Mouse (Mus musculus) ES-Bruce4 (cell line): ENCODE results near the gene Fam19a4.

Source experiments
- CTCF ChIP-seq: IDR thresholded peaks from one replicate; pipeline ENCODE4 v1.8.1; 2011; ENCODE audit warnings: low read depth, low read length
- EP300 ChIP-seq: IDR thresholded peaks from 2 replicates; pipeline ENCODE4 v1.6.1; 2011; ENCODE audit warnings: low read depth, low read length; ENCODE audit not compliant: insufficient read depth
- POLR2A ChIP-seq: IDR thresholded peaks from one replicate; pipeline ENCODE4 v1.8.1; 2011; ENCODE audit warnings: low read length; ENCODE audit not compliant: insufficient read depth

DNA sequence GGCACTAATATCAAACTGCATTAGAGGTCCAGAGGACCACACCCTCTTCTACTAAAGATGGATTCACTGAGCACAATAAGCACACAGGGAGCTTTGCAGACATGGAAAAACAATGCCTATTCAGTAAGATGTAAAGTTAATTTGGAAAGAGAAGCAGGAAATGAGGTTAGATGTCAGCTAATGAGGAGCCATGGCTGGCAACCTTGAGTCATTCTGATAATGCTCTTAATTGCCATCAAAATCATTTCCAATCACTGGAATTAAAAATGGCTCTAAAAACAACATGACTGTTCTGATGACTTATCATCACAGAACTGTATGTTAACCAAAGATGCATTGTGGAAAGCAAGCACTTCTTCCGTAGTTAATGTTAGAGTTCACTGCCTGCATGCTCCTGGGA is 68.5 kb downstream of the Fam19a4 start:
- TF ChIP-seq CTCF: no peak
- TF ChIP-seq POLR2A: no peak
- no peak for TF ChIP-seq EP300
